Mouse (Mus musculus): Measurements from ENCODE around the gene 2310046K23Rik.

DNA sequence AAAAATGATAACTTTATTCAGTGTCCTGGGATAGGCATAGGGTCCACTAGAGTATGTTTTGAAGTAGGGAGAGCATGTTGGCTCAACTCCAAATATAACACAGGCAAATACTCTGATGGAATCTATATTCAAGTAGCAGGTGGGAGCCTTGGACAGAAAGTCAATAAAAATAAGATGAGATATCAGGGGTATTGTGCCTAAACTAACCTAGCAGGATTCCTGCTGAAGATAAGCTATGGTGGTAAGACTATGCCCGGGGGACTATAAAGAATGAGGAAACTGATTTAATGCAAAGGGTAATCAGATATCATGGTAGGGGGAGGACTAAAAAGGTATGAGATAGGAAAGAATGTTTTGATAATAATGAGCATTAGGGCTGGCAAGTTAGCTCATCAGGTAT, 26.1 kb downstream of the 2310046K23Rik start:
- TF ChIP-seq POLR2A (IDR thresholded peaks at IDR 0.05; ENCODE audit: insufficient read depth, low read length) (no peak), CTCF (IDR thresholded peaks at IDR 0.05; ENCODE audit: low read depth, low read length) (no peak), EP300 (IDR thresholded peaks at IDR 0.05; ENCODE audit: insufficient read depth, low read depth, low read length) (no peak)

Measured in ES-Bruce4 (cell line).